Mouse (Mus musculus) spleen, adult 2 months (tissue): ENCODE data around the gene Tubb3.

Experiments used
- CTCF ChIP-seq: fragments of 200-500 bp; IDR thresholded peaks from 2 replicates; pipeline ENCODE4 v1.5.1; 2011; ENCODE audit warnings: mild to moderate bottlenecking, inconsistent platforms; ENCODE audit not compliant: insufficient read depth, insufficient read length, insufficient replicate concordance; ENCODE audit errors: extremely low read depth
- POLR2A ChIP-seq: fragments of 200-500 bp; IDR thresholded peaks from 2 replicates; pipeline ENCODE4 v1.6.1; 2011; ENCODE audit warnings: low read depth, low read length, inconsistent platforms

GRCm38 (mm10) chr8:123423441-123423840, 12.2 kb downstream of the Tubb3 start, which contains the start of gene Def8:
- TF ChIP-seq CTCF (no peak), POLR2A (no peak)
